Mouse (Mus musculus) lung, postnatal 0 days (tissue): Measurements from ENCODE around the gene Hs2st1.

Experiments
- CTCF ChIP-seq: IDR thresholded peaks from 2 replicates; pipeline ENCODE4 v1.5.1; 2016; ENCODE audit warnings: antibody characterized with exemption, mild to moderate bottlenecking
- EP300 ChIP-seq: IDR thresholded peaks from 2 replicates; pipeline ENCODE4 v1.6.1; 2016; ENCODE audit warnings: antibody characterized with exemption, mild to moderate bottlenecking, control low read depth

- no peak for TF ChIP-seq CTCF
- no peak for TF ChIP-seq EP300
Measured at GRCm38 (mm10) chr3:144550036-144550435, 19.9 kb downstream of the Hs2st1 start.
